Mouse (Mus musculus) fibroblast of lung, adult 2 months (primary cell): ENCODE data around the gene Dgcr8.

Experiments
- DNase-seq: peaks from one replicate; pipeline ENCODE4 v3.0.0-alpha.2; 2011; ENCODE audit warnings: low read depth

The Dgcr8 gene

GRCm38 (mm10) chr16:18220856-18221542 is 68.0 kb downstream of the Dgcr8 start:
- DNase-seq: no peak

GRCm38 (mm10) chr16:18220001-18220400 is 69.0 kb downstream of the Dgcr8 start:
- DNase-seq: no peak

DNA sequence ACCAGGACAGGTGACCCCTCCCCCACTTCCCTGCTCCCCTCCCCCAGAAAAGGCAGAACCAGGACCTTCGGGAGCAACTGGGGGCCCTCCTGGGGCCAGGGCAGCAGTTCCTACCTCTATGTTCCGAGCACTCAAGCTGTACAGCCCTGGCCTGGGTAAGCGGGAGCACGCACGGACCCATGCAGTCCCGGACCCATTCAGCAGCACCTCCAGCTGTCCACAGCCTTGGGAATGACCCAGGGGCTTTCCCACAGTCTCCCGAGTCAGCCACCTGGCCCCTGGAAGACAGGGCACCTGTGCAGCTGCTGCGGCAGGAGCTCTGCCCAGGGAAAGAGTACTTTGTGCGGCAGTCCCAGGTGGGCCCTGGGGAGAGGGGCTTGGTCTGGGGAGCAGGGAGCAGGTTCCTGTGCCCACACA is 70.5 kb downstream of the Dgcr8 start:
- no peak for DNase-seq

- DNase-seq: no peak
These were observed 71.5 kb downstream of the Dgcr8 start, which contains the start of gene Ccdc188 for GRCm38 (mm10) chr16:18217579-18217978. Gene Ccdc188, plus strand, starts transcription at chr16:18217879.

GRCm38 (mm10) chr16:18214858-18215257 is 74.2 kb downstream of the Dgcr8 start:
- no peak for DNase-seq

- DNase-seq: no peak
These were observed 75.4 kb downstream of the Dgcr8 start for GRCm38 (mm10) chr16:18213689-18214088.

DNA sequence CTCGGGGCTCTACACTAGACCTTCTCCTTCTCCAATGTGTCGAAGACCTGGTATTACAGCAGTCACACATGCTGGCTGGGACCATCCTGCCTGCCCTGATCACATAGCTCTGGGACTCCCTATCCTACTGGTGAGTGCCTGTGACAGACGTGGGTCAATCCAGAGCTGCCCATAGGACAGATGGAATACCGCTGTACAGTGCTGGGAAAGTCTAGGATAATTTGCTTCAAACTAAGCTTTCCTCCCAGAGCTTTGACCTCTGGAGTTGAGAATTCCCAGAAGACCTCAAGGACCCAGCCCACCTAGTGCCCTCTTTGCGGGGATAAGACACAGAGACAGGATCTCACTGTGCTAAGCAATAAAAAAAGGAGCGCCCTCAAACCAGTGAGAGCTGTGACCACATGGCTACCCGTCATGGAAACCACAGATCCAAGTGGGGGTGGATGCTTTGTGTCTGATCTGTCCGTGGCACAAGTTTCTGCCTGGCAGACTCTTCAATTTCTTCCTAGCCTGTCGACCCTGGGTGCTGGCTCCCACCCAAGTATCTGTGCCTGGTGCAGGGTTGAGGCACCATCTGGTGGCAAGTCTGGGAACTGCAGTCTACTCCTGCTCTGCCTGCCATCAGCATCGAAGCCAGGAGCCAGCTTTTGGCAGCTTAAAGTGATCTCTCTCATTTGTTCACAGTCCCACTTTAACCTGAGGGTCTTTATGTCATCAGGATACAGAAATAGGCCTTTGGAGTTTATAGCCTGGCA is 77.5 kb downstream of the Dgcr8 start:
- no peak for DNase-seq

GRCm38 (mm10) chr16:18210701-18211416 is 78.2 kb downstream of the Dgcr8 start:
- DNase-seq: no peak
